Mouse (Mus musculus): ENCODE measurements around the gene Tfr2.
A peak's percentile ranks its signal among the peaks of the same experiment; 100 is the strongest.

Tfr2 gene

DNA sequence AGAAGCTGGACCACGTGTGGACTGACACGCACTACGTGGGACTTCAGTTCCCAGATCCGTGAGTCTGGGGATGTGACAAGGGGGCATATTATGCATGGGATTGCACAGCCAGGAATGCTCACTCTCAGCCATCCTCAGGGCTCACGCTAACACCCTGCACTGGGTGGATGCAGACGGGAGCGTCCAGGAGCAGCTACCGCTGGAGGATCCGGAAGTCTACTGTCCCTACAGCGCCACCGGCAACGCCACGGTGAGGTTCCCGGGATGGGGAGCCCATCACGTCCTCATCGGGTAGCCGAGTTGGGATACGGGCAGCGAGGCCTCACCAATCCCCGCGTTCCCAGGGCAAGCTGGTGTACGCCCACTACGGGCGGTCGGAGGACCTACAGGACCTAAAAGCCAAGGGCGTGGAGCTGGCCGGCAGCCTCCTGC, 4.8 kb downstream of the Tfr2 start:
- ATAC-seq (ENCODE audit: insufficient number of reproducible peaks, low FRiP score, low TSS enrichment): peak; percentile 86; the same call in 1 of the 2 replicates

DNA sequence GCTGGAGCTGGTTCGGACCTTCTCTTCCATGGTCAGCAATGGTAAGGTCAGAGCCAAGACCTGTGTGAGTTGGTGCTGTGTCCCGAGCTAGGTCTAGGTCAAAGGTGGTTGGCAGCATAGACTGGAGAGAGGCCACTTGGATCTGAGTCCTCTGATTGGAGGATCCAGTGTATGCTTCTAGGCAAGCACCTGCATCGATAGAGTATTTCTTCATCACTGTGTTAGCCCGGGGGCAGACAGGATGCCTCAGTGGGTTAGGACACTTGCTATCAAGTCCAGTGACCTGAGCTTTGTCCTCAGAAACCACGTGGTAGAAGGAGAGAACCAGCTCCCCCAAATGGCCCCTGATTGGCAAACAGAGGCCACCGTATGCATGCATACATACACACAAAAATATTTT, 10.6 kb downstream of the Tfr2 start:
- no peak for ATAC-seq (ENCODE audit: insufficient number of reproducible peaks, low FRiP score, low TSS enrichment)

DNA sequence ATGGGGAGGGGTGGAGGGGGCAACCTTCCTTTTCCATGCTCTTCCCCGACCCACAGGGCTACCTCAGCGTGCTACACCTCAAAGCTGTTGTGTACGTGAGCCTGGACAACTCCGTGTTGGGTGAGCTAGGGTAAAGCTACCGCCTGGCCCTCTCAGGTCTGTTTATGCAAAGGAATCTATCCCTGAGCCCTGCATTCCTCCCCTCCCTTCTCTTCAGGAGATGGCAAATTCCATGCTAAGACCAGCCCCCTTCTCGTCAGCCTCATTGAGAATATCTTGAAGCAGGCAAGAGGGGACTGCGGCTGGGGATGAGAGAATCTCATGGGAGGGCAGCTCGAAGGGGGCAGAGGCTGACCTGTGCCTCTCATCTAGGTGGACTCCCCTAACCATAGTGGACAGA, 13.1 kb downstream of the Tfr2 start:
- ATAC-seq (ENCODE audit: insufficient number of reproducible peaks, low FRiP score, low TSS enrichment): no peak

DNA sequence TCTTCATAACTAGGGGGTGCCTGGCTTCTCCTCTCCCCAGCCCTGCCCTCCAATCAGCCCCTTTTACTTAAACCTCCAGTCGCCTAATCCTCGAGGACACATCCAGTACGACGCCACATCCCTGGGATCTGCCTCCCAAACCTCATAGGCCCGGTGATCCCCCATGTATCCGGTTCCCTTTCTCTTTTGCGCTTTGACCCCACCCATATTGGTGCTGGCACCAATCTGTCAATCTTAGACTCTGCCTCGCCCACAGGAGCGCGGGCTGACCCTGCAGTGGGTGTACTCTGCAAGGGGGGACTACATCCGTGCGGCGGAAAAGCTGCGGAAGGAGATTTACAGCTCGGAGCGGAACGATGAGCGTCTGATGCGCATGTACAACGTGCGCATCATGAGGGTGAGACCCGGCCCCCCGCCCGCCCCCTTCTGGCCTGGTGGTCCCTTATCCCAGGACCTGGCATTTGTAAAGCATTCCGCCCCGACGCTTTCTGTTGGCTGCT, 14.1 kb downstream of the Tfr2 start:
- ATAC-seq (ENCODE audit: insufficient number of reproducible peaks, low FRiP score, low TSS enrichment): no peak

DNA sequence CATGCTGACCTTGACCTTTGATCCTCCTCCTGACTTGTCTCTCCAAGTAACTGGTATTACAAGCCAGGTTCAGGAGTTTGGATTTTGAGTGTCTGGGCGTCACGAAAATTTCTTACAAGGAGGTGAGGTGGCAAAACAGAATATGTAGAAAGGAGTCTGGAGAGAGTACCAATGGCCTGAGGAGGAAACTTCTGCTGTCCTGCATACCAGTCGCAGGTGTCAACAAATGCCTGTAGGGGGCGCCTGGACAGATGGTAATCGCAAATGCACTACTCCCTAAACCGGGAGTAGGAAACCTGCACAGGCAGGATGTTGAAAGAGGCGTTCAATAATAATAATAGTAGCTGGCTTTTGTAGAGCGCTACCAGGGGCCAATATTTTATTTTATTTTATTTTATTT, 15.3 kb downstream of the Tfr2 start:
- no peak for ATAC-seq (ENCODE audit: insufficient number of reproducible peaks, low FRiP score, low TSS enrichment)

DNA sequence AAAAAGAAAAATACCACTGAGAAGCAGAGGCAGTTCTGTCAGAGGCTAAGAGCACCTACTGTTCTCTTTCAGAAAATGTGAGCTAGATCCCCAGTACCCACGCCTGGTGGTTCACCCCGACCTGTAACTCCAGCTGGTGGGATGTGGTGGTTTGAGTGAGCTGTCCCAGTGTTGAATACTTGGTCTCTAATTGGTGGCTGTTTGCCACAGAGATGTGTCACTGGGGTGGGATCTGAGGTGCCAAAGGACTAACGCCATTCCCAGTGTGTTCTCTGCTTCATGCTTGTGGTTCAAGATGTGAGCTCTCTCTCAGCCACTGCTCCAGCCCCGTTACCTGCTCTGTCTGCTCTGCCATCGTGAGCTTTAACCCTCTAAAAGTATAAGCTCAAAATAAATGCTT, 20.9 kb downstream of the Tfr2 start:
- ATAC-seq (ENCODE audit: insufficient number of reproducible peaks, low FRiP score, low TSS enrichment): no peak

DNA sequence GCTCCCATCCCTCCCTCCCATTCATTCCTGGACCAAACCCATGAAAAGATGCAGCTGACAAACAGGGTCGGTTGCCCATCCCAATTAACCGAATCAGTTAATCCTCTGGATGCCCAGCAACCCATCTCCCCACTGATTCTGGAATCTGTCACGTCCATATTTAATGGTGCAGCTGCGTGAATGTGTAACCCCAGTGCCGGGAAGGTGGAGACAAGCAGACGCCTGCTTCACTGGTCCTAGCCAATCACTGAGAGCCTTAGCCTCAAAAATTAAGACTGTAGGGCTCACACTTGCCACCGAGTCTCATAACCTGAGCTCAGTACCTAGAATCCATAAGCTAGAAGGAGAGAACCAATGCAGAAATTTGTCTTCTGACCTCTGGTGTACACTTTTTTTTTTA, 26.3 kb downstream of the Tfr2 start:
- ATAC-seq (ENCODE audit: insufficient number of reproducible peaks, low FRiP score, low TSS enrichment): no peak

DNA sequence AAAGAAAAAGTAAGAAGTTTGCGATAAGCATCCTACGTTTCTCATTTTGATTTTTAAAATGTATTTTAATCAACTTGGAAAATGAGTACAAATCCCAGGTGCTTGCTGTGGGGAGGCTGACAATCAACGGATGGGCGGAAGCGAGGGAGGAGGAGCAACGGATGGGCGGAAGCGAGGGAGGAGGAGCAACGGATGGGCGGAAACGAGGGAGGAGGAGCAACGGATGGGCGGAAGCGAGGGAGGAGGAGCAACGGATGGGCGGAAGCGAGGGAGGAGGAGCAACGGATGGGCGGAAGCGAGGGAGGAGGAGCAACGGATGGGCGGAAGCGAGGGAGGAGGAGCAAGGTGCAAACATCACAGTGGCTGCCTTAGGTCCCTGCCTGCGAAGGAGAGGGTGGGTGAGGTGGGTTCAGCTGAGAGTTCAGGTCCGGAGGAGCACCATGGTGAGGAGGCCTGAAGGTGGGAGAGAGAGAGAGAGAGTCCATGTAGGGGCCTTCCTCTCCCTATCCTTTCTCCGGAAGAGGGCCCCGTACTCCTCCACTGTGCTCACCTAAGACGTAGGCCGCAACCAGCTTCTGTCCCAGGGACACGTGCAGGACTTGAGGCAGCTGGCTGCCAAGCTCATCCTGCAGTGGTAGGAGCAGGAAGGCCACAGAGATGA, 27.1 kb downstream of the Tfr2 start:
- no peak for ATAC-seq (ENCODE audit: insufficient number of reproducible peaks, low FRiP score, low TSS enrichment)

DNA sequence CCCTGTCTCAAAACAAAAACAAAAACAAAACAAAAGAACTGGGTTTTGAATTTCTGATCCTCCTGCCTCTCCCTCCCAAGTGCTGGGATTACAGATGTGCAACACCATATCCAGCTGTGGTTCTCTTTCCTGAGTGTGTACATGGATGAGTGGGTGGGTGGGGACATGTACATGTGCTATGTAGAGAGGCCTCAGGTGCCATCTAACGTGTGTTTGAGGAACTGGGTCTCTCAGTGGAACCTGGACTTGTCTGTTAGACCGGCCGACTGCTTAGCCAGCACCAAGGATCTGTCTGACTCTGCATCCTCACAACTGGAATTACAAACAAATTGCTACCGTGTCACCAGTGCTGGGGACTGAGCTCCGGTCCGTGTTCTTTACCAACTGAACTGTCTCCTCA, 28.0 kb downstream of the Tfr2 start:
- no peak for ATAC-seq (ENCODE audit: insufficient number of reproducible peaks, low FRiP score, low TSS enrichment)

DNA sequence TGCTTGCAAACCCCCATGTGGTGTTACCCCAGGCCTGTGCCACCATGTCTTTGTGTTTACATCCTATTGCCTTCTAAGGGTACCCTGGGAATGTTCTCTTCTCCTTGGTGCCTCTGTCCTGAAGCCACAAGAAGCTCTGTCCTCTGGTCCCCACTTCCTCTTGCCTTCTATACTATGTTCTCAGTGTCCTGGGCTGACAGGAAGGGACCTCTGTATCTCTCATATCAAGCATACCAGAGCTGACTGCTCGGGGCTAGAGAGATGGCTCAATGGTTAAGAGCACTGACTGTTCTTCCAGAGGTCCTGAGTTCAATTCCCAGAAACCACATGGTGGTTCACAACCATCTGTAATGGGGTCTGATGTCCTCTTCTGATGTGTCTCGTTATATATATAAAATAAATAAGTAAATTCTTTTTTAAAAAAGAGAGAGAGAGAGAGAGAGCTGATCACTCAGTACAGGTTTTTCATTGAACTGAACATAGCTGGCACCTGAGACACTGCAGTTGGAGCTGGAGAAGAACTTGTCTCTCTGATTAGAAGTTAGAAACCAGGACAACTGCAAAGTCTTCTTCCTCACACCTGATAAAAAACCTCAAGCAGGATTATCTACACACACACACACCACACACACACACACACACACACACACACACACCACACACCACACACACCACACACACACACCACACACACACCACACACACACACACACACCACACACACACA, 28.6 kb downstream of the Tfr2 start:
- no peak for ATAC-seq (ENCODE audit: insufficient number of reproducible peaks, low FRiP score, low TSS enrichment)

DNA sequence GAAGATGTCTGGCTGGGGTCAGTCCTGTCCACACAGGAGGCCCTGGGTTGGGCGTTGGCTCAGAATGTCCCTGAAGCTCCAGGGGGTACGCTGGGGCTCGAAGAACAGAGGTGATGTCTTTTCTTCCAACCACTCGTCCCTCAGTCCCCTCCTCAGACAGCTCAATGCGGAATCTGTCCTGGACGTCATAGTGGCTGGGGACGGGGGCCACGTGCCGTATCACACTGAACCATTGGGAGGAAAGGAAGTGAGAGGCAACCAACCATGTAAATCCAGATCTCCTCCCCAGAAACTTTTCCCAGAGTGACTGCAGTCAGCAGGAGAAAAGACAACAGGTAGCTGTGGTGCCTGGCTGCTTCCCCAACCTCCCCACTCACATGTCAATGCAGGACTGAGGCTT, 30.0 kb downstream of the Tfr2 start:
- ATAC-seq (ENCODE audit: insufficient number of reproducible peaks, low FRiP score, low TSS enrichment): no peak

DNA sequence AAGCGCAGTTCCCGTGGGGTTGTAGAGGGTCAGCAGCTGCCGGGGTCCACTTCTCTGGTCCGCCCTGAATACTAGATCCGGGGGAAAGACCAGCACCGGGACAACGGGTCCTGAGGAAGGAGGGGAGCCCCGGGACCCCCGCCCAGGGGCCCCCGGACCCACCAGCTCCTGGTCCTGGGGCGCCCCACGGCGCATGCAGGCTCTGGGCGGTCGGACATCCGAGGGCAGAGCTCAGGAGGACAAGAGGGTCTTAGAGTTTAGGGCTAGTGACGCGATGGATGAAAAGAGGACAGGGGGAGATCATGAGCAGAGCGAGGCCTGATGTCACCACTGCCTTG, 30.6 kb downstream of the Tfr2 start:
- ATAC-seq (ENCODE audit: insufficient number of reproducible peaks, low FRiP score, low TSS enrichment): no peak; the same call in 1 of the 2 replicates

DNA sequence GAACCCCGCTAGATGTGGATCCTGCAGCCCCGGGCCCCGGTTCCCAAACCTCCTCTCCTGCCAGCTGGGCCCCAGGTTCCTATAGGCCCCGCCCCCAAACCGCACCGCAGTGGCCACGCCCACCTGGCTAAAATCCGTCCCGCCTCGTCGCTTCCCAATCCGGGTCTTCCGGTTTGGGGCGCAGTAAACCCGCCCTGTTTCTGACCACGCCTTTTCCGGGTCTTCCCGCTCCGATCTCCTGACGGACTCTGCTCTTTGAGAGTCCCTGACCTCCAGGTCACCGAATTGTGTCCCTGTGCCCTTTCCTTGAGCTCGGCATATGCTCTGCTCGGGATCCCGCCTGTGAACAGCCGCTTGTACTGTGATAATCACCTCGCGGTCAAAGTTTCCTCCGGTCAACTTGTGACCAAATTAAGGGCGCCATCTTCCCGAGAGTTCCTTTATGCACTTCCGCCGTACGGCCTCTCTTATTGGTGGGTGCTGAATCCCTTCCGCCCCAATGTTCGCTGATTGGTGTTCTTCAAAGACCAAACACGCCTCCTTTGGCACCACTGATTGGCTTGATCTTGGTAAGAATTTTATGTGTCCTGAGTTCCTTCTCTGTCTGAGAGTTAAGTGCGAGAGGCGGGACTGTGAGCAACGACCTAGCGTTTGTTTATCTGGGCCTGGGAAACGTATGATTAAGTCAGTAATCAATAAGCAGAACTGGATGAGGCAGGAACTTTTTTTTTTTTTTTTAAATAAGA, 31.2 kb downstream of the Tfr2 start, which contains the start of gene Mospd3:
Gene Mospd3, minus strand, starts transcription at position 440 of the 746 bp plus-strand sequence.
- peak; percentile 96 for ATAC-seq (ENCODE audit: insufficient number of reproducible peaks, low FRiP score, low TSS enrichment)

DNA sequence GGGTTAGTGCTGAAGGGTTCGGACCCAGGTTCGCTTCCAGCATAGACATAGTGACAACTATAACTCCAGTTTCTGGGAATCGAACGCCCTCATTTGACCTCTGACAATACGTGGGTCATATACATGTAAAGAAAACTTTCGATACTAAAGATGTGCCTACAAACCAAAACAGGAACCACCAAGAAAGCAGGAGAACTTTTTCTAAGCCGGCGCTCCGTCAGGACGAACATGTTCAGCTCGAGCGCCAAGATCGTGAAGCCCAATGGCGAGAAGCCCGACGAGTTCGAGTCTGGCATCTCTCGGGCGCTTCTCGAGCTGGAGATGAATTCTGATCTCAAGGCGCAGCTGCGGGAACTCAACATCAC, 31.7 kb downstream of the Tfr2 start:
- no peak for ATAC-seq (ENCODE audit: insufficient number of reproducible peaks, low FRiP score, low TSS enrichment)

DNA sequence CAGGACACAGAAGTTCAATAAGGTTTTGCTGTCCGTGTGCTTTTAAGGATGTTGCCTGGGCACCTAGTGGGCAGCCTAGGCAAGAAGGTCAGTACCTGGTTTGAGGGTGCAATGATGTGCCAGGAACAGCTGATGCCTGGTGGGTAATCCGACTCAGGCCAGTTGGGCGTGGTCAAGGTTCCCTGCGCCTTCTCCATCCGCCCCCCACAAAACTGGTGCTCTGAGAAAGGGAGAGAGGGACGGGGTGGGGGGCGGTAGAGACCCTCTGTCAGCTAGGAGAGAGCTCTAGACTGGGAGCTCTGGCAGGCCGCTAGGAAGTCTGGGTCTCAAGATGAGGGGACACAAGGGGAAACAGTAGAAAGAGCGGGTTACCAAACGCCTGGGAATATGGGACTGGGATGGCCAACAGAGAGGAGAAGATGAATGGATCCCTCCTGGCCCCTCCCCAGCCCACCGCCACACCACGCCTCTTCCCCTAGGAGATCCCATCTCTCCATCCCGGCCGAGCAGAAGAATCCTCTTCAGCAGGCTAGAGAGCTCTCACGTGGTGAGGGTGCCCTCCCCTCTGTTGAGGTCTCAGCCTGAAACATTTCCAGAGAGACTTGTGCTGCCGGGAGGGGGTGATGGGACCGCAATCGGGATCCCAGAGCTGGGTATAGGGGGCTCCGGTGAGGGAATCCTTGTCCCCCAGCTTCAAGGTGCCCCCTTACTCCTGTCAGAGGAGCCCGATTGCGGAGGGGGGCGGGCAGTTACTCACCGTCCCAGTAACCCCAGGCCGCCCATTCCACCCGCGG, 38.4 kb downstream of the Tfr2 start:
- ATAC-seq (ENCODE audit: insufficient number of reproducible peaks, low FRiP score, low TSS enrichment): no peak

DNA sequence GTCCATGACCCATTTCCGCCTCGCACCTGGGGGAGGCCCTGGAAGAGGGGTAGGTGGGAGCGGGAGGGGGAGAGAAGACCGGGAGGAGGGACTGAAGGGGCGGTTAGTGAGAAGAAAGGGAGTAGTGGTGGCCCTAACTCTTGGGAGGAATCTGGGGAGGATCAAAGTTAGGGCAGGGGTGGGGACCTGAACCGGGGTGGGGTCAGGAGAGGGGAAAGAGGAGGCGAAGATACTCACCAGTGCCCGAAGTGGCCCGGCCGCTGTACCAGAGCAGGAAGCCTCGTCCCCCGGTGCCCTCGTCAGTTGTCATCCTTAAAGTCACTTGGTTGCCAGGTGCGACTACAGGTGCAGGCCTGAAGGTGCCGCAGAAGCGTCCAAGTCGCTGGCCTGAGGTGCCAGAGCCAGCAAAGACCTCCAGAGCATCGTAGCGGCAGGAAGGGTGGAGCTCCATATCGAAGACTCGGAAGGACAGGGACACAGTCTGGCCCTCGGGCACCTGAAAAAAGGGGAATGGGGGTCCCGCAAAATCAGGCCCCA, 39.1 kb downstream of the Tfr2 start:
- ATAC-seq (ENCODE audit: insufficient number of reproducible peaks, low FRiP score, low TSS enrichment): no peak

DNA sequence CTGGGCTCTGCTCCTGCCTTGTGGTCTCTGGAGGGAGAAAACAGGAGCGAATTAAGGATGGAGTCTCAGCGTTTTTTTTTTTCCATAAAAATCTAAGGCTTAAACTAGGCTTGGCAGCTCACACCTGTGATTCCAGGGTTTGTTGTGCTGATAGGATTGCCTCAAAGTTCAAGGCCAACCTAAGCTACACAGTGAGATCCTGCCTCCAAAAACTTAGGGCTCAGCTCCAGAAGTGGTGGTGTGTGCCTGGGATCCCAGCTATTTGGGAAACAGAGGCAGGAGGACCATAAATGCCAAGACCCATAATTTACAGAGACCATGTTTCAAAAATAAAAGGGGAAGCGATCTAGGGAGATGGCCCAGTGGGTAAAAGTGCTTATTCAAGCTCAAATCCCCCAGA, 39.7 kb downstream of the Tfr2 start:
- ATAC-seq (ENCODE audit: insufficient number of reproducible peaks, low FRiP score, low TSS enrichment): no peak

DNA sequence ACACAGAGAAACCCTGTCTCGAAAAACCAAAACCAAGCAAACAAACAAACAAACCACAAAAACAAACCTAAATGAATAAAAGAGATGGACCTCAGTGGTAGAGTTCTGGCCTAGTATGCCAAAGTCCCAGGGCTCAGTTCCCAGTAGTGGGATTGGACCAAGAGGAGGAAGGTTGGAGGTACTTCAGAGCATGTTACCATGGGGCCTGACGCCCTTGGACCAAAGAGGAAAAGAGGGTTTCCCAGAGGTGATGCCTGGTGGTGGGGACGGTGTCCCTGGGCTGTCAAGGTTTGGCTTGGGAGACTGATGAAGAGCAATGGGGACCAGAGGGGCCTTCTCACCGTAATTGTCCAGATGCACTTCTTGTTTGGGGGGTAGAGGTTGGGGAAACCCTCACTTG, 40.4 kb downstream of the Tfr2 start:
- no peak for ATAC-seq (ENCODE audit: insufficient number of reproducible peaks, low FRiP score, low TSS enrichment)

DNA sequence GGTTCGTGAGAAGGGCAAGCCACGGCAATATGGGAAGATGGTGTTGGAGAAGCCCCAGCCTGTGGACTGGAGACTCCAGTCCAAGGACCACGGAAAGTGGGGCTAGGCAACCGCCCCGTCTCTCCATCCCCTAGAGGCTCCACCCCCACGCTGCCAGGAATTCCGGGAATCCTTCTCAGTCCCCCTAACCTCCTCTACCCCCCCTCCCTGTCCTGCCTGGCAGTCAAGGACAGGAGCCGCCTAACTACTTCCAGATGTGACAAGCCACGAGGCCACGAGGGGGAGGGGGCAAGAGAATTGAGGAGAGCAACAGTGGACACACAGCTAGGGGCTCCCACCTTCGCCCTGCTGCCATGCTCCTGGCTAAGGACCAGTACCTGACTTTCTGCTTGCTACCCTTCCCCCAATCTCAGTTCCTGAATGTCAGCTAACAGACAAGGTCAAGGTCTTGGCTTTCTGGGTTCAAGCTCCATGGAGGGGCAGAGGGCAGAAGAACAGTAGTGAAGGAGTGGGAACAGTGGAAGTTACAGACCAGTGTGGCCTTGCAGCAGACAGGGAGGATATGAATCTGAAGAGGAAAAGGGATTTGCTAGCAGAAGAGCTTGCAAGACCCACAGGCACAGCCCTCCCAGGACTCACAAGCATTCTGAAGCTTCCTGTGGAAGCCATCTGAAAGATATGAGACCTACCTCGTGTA, 41.1 kb downstream of the Tfr2 start:
- no peak for ATAC-seq (ENCODE audit: insufficient number of reproducible peaks, low FRiP score, low TSS enrichment)

DNA sequence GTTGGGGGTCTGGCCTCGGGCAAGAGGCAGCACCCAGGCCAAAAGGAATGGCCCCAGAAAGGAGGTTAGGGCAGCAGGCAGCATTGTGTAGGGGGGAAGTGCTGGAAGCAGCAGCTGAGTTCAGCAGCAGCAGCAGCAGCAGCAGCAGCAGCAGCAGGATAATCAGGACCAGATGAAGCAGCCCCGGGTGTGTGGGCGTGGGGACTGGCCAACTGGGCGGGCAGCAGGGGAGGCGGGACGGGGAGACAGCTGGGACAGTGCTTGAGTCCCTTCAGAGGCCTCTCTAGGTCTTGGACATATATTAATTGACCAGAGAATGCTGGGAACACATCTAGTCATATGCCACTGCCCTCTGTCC, 41.6 kb downstream of the Tfr2 start:
- ATAC-seq (ENCODE audit: insufficient number of reproducible peaks, low FRiP score, low TSS enrichment): no peak
